Mouse (Mus musculus) cerebellum, postnatal 14 days (tissue): ENCODE data around the gene Lemd1.
"Not testable (repeated sequence)": the region's sequence is repeated elsewhere in the genome, so short reads cannot be mapped to it uniquely, and the experiment has no call there.

ENCODE experiments used
- DNase-seq, 2 experiments: peaks; one replicate each; pipeline ENCODE4 v3.0.0; 2021; ENCODE audit warnings: mixed read lengths in 2 of 2

Lemd1 gene

DNA sequence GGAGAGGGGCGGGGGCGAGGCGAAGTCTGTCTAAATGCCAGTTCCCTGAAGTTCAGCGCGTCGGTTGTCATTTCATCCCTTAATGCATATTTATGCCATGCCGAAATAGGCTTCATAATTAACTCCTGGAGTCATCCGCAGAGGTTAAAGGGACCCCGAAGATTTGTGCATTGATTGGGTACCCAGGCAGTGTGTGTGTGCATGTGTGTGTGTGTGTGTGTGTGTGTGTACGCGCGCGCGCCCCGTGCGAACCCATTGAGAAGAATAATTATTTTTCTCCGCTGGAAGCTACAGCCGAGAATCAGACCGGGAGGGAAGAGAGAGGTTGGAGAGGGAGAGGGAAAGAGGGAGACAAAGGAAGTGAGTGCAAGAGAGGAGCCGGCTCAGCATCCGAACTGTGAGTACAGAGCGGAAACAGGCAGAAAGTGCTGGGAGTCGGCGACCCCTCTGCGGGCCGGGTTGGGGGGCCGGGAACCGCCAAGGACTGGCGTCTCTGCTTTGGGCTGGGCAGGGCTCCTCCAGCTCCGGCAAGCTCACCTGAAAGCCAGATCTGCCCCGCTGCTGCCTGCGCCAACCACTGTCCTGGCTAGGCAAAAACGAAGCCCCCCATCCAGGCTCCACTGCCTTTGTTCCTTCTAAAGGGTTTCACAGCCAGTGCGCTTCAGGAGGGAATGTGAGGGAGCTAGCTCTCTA lies at the start of gene Lemd1, which contains the start of gene AC124108.1:
Gene Lemd1, plus strand, starts transcription at position 339 of the 693 bp plus-strand sequence.
Gene AC124108.1, plus strand, starts transcription at position 365 of the 693 bp plus-strand sequence.
- DNase-seq: peak; percentile 63 to 66

DNA sequence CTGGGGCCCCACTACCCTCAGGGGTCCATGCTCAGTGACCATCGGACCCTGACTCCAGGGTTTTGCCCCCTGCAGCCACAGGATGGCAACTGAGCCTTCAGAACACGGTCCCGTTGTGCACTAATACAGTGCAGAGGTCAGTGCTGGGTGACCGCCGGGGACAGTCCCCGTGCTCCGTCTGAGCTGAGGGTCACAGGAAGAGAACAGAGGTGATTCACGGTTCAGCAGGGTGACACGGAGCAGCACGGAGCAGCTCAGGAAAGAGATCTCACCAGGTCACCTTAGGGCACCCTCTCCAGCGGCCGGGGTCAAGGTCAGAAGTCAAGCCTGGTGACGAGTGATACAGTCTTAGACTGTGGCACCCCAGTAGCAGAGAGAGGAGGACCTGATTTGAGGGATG lies 49.5 kb upstream of the Lemd1 start:
- DNase-seq: no peak

DNA sequence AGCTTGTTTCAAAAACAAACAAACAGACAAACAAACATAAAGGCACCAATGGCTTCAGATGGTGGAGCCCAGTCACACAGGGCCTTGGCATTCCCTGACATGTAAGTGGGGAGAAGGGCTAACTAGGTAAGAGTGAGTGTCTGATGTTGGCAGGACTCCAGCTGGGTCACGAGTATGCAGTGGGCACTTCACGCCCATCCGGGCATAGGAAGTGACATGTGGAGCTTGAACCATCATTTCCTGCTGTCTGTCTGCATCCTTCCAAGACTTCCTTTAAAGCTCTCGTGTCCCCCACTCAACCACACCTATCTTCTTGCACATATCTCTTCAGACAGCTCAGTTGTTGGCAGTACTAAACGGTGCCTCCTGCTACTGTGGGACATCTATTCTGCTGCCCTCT lies 48.2 kb upstream of the Lemd1 start:
- peak in 1 of 2 experiments; percentile 50 for DNase-seq

DNA sequence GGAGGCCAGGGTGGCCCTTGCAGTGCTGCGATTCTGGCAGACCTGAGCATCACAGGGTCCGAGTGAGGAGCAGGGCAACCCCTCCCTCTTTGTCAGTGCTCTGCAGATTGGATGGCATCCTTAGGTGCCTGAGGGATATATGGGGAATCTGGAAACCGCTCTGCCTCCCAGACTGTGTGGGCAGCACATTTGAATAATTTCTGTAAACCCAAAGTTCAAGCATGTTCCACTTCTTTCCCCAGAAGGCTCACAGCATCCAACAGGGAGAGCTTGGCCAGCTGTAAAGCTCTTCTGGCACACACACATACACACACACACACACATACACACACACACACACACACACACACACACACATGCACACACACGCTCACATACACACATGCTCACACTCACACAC lies 47.5 kb upstream of the Lemd1 start:
- no peak for DNase-seq

DNA sequence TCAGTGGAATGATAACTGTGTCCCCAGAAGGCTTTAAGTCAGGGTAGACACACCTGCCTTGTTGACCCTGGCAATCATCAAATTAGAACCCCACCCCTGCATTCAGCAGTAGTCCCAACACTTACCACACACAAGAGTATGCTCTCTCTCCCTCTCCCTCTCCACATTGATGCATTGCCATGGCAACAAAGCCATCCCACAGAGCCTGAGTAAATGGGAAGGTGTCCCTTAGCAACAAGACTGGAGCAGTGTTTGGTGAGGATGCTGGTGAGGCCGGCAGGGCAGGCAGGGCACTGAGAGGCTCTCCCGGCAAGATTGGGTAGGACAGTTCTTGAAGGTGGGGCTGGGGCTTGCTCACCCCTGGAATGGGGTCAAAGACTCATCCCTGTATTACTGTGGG lies 47.0 kb upstream of the Lemd1 start:
- peak in 1 of 2 experiments; percentile 50 for DNase-seq

DNA sequence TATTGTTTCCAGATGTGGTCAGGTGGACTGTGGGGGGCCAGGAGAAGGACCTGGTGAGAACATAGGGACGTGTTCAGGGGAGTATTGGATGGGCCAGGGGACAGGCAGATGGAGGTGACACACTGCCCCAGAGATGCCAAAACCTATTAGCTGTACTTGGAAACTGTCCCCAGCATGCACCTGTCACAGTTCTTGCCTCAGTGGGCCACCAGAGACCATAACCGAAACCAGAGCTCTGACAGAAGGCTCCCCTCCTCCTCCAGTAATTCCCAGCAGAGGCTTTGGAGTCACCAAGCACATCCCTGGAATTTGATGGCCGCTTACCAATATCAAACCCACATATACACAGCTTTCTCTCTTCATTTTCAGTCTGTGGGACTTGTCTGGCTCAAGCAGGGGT lies 46.4 kb upstream of the Lemd1 start:
- DNase-seq: peak in 1 of 2 experiments; percentile 55

DNA sequence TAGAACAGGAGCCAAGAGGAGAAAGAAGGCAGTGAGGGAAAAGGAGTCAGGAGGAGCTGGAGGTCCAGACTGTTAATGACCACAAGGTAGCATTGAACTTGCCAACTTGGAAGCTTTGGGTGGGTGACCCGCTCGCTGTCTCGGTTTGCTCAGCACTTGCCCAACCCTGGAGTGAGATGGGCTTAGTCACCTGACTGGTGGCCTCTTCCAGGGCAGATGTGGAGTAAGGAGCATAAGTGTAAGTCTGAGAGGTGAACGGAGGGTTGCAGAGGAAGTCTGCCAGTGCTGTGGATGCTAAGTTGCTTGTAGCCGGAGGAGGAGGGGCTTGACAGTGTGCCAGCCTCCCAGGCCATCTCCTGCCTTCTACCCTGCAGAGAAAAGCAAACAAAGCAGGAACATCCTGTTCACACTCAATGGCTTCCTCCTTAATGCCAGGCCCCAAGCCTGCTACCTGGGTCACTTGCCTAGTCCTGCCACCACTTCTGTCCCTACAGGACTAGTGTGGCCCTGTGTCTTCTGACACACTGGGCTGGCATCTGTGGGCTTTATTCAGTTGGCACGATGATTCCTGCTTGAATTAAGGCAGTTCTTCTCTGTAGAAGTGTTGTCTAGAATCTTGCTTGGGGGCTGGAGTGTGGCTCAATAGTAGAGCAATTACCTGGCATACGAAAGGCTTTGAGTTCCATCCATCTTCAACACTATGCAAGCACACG lies 45.1 kb upstream of the Lemd1 start:
- DNase-seq: peak in 1 of 2 experiments; percentile 55

DNA sequence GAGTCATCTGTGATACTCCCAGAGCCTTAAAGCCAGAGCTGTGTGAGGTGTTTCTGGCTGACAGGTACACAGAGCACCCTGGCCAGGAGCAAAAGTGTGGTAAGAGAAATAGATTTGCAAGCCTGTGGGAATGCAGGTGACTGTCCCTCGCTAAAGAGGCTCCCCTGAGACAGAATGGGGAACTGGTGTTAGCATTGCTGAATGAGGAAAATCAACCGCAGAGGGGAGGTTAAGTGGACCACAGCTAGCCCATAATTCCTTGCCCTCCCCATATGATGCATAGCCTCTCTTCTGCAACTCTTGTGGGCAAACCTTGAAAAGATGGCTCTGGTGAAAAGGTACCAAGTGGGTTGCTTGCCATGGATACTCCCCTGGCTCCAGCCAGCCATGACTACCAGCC lies 41.8 kb upstream of the Lemd1 start:
- no peak for DNase-seq

DNA sequence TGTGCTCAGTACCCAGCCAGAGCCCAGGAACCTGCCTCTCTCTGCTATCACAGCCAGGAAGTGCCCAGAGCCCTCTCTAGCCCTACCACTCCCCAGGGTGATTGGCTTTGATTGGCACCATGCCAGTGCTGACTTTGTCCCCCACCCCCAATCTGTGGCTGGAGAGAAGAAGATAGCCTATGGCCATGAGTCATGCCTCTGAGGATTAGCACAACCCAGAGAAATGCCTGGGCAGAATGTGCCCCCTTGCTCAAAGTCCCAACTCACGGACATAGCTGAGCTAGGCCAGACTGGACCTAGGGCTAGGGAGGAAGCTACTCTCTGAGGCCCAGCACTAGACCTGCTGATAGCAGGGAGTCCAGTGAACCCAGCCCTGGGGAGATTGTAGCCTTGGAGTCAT lies 41.1 kb upstream of the Lemd1 start:
- DNase-seq: no peak

DNA sequence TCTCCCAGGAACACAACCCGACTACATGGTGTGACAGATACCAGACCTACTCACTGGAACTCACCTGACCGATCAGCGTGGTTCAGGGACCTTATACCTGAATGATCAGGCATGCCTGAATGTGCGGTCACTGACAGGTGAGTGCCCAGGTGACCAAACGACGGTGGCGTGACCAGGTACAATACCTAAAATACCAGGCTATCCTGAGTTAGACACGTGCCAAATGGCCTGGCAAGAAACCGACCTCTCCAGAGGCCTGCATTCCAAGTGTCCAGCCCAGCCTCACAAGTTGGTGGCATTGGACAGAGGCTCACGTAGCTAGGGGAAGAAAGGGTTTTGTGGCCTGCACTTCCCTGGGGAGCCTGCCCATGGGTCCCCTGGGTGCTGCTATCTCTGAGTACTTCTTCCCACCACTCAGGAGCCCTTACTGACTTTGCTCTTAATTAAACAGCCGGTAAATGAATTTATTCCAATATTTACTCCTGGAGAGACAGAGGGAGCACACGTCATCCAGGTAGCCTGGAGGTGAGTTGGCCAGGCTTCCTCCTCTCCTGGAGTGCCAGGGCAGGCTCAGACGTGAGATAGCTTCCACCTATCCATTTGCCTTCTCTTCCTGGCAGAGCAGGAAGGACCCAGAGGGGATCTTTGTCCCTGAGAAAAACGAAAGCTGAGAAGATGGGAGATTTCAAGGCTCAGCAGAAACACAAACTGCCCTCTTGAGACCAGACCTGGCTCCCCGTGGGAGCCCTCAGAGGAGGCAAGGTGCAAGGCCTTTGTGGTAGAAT lies 40.2 kb upstream of the Lemd1 start:
- DNase-seq: no peak

DNA sequence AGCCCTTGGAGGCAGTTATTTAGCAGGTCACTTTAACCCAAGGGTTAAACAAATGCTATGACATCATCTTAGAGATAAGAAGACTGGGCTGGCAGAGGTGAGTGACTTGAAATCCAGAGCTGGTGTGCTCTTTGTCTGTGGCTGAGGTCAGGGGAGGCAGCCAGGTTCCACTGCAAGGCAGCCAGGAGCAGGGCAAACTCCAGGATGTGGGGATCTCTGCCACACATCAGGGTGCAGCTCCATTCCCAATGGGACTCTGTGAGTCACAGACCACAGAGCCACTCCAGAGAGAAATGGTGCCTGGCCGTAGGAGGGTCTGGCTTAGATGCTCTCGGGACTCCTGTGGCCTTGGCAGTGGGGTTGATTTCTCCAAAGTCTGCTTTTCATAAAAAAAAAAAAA lies 39.3 kb upstream of the Lemd1 start:
- no peak for DNase-seq

DNA sequence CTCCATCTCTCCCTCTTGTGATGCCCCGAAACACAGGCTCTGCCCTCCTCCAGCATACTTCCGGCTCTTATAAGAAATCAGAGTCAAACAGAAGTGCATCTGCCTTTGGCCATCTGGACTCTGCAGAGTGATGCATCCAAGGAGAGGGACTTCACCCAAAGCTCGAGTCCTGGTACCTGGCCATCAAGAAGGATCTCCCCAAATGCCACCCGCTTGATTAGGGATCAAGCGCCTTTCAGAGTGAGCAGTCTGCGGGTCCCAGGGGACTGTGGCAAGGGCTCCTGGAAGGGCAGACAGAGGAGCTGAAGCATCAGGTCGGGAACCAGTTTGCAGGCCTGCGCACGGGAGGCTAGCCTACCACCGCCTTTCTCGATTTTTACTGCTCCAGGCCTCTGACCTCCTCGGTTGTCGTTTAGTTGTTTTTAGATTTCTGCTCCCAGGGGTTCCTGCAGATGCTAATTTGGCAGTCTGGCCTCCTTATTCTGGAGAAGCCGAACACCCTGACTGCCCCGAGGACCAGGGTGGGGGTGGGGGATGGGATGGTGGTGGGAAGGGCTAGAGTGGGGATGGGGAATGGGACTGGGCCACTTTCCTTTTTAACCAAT lies 38.0 kb upstream of the Lemd1 start:
- DNase-seq: peak in 1 of 2 experiments; percentile 37

DNA sequence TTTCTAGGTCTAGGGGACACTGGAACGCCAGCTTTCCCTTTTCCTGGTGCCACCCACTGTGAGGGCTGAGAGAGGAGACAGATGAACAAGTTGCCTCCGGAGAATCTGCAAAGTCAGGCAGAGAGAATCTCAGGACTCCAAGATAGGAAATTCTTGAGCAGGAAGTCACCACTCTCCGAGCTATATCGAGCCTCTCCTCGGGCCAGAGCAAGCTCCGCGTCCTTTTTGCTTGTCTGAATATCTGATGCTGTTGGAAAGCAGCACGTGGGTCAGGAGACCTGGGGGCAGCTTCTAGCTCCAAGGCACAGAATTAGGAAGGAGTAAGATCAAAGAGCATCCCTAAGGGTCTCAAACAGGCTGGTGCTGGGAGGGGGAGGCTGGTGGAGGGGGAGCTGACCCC lies 37.5 kb upstream of the Lemd1 start:
- DNase-seq: no peak

DNA sequence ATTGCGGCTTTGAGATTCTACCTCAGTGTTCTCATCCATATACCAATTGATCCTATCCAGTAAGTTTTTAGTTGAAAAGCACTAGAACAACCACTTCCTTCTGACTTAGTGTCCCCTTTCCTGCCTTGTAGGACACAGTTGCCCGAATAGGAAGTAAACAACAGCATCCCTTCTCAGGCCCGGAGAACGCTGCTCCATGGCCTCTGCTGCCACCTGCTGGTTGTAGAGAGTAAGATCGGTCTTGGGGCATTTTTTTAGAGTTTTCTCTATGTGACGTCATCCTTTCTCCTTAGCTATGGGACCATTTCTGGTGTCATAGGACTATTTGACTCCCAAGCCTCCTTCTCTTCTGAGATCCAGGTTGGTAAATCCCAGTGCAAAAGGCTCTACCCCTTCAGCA lies 35.5 kb upstream of the Lemd1 start:
- DNase-seq: peak; percentile 88 to 91

DNA sequence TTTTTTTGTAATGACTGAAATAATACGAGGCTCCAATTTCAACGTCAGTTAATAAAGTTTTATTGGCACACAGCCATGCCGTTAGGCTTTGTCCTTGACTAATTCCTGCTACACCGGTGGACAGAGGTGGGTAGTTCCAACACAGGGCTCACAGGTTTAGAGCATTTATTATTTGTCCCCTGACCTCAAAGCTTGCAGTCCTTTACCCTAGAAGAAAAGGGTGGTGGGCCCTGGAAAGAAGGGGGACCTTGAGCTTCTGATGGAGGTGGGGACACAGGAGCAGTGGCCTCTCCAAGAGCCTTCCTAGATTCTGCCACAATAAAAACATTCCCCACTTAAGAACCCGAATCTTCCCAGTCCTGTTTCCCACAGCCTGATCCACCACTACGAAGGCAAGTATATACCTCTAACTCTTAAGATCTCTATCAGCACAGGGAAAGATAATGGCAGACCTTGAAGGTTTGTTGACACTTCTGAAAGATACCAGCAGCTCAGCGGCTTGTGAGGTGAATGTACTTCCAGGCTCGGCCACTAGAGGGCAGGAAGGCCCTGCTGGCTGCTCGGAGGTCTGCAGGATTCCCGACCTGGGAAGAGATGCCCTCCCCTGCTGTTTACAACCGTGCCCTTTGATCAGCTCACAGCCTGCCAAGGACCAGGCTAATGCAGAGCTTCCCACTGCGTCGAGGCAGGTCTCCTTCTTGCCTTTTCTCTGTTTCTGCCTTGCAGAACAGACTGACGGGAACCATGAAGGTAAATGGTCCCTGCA lies 34.0 kb upstream of the Lemd1 start:
- DNase-seq: peak; percentile 99

DNA sequence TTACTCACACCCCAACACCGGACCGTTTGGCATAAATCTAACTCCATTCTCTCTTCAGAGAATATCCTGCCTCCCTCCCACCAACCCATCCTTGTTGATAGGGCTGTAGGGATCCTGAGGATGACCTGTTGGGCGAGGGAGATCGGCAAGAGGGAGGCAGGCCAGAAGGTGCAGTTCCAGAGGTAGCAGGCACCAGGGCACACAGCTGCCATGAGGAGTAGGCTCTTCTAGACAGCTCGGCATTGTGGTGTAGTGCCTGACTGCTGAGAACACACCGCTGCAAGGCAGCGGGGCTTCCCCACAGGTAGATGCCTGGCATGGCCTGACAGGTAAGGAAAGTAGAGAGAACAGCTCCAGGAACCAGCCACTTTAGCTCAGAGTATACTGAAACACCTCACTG lies 33.4 kb upstream of the Lemd1 start:
- DNase-seq: no peak

DNA sequence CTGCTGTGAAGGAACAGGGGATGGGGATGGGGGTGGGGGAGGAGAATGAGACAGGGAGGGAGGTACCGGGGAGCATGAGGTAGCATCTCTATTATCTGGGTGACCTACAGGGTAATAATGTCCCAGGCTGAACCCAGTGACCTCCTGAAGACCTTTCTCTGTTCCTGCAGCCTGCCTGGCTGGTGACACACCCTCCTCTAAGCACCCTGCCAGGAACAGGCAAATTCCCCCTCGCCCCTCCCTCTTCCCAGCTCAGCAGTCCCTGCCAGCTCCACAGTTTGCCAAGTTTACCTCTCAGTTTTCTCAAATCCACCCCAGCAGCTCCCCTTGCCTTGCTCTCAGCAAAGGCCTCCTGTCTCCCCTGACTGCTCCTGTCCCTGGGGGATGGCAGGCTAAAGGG lies 32.5 kb upstream of the Lemd1 start:
- peak in 1 of 2 experiments; percentile 36 for DNase-seq

DNA sequence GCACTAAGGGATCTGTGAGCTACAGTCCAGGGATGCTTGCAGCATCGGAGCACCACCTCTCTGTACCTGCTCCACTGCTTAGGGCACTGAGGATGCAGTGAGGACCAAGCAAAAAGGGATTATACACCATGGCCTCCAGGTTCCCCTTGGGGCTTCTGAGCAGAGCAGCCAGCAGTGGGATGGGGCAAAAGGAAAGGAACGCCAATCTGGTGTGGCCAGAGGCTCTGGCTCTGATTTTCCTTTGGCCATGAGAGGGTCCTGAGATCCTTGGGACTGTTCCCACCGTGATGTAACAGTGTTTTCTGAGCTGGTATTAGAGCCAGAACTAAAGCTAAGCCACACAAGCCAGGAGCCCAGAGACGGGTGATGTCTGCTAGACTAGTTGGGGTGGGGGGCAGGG lies 31.6 kb upstream of the Lemd1 start:
- peak in 1 of 2 experiments; percentile 26 for DNase-seq

DNA sequence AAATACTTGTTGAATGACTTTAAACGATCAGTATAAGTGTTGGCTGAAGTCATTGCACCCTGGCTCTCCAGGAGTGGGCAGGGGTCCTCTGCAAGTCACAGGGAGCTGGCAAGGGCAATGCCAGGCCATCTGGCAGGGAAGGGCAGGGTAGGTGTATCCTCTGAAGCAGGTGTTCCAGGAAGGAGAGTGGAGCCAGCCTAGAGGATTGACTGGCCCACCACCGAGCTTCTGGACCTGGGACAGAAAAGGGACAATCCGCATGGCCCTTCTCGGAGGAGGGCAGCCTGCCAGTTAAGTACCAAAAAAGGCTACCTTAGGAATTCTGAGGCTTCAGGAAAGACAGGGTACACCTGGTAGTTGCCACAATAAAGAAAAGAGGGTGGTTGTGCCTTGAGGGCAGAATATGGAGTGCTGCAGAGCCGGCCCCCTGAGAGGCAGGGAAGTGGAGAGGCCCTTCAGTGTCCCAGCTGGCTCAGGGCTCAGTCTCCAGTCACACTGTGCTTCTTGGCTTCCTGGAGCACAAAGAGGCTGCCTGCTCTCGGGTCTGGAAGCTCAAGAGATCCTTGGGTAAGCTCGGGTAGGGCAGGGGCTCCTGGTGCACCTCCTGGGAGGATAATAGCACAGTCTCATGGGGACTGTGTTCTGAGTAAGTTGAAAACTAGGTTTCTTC lies 29.9 kb upstream of the Lemd1 start:
- peak; percentile 86 to 92 for DNase-seq

DNA sequence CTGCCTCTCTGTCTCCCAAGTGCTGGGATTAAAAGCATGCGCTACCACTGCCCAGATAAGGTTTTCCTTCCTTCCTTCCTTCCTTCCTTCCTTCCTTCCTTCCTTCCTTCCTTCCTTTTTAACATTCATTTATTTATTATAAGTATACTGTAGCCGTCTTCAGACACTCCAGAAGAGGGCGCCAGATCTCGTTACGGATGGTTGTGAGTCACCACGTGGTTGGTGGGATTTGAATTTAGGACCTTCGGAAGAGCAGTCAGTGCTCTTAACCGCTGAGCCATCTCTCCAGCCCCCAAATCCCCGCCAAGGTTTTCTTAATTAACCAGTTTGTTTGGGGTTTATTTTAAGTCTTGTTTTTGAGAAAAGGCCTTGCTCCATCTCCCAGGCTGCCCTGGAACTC lies 28.6 kb upstream of the Lemd1 start:
- DNase-seq: not testable (repeated sequence)

DNA sequence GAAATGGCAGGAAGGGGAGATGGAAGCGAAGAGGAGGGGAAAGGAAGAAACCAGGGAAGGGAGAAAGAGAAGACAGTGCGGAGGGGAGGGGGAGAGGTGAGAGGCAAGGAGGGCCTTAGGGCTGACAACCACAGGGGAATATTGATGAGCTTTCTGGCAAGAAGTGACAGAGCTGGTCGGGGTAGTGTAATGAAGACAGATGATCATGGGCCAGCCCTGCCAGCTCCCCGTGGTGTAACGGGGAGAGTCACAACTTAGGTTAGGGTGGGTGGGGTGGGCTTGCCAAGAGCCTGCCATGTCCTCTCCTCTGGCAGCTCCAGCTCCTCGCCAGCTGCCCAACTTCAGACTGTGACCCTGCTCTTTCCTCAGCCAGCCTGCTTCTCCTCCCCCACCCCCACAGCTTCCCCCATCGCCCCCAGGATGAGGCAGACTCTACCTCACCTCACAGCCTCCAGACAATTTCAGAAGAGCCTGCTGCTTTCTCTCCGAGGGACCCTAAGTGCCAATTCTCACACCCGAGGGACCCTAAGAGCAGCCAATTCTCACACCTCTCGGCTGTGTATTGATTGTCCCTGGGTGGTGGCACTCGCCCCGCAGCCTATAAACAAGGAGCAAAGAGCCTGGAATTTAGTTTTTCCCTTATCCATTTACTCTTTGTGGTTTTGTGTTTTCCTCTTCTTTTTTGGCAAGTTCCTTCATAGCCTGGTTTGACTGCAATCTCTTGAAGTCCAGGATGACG lies 26.3 kb upstream of the Lemd1 start:
- DNase-seq: peak in 1 of 2 experiments; percentile 55
